Mouse (Mus musculus) CH12.LX (cell line): ENCODE results near the gene Gm42417.

ENCODE experiments used
- BHLHE40 ChIP-seq: IDR thresholded peaks from 2 replicates; pipeline ENCODE4 v1.6.1; 2011; ENCODE audit warnings: mild to moderate bottlenecking, low read depth, low read length, improper control_type of control experiment
- CTCF ChIP-seq, 2 experiments: IDR thresholded peaks in 1 of 2; conservative IDR thresholded peaks in 1 of 2; 2 replicates each; pipeline ENCODE4 v1.5.1; 2011 to 2012; ENCODE audit warnings: low read depth in 2 of 2, low read length in 2 of 2, improper control_type of control experiment in 1 of 2, inconsistent platforms in 1 of 2, mild to moderate bottlenecking in 1 of 2, moderate library complexity in 1 of 2
- JUND ChIP-seq: conservative IDR thresholded peaks from 2 replicates; pipeline ENCODE4 v1.6.1; 2011; ENCODE audit warnings: low read depth, low read length, improper control_type of control experiment
- MAFK ChIP-seq: IDR thresholded peaks from 2 replicates; pipeline ENCODE4 v1.6.1; 2011; ENCODE audit warnings: low read length, improper control_type of control experiment; ENCODE audit not compliant: insufficient replicate concordance
- POLR2A ChIP-seq: IDR thresholded peaks from 2 replicates; pipeline ENCODE4 v1.6.1; 2011; ENCODE audit warnings: low read depth, mild to moderate bottlenecking, improper control_type of control experiment, low read length
- SMC3 ChIP-seq: IDR thresholded peaks from 2 replicates; pipeline ENCODE4 v1.6.1; 2011; ENCODE audit warnings: low read depth, low read length, improper control_type of control experiment
- ZKSCAN1 ChIP-seq: IDR thresholded peaks from 2 replicates; pipeline ENCODE4 v1.6.1; 2012; ENCODE audit warnings: low read depth, inconsistent platforms, low read length, improper control_type of control experiment, borderline replicate concordance

DNA sequence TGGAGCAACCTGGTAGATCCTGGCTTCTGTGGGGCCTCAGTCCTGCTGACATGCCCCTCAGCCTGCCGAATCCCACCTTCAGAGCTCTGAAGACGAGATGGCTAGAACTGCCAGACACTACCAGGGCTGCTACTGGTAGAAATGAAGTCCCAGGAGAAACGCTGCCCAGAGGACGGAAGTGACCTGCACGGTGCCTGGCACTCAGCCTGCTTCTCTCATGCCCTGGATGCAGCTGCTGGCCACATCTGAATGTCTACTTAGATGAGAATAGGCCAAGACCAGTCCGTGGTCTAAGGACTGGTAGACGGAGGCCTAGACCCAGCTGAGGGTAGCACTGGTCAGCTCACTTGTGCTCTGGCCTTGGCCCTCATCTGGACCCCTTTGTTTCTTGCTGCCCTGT lies 8.3 kb downstream of the Gm42417 start:
- no peak for TF ChIP-seq SMC3
- TF ChIP-seq BHLHE40: no peak
- no peak for TF ChIP-seq CTCF (conservative IDR thresholded peaks at IDR 0.05 in 1 of 2, IDR thresholded peaks at IDR 0.05 in 1 of 2; ENCODE audit: low read depth in 2 of 2, low read length in 2 of 2)
- TF ChIP-seq POLR2A: no peak
- no peak for TF ChIP-seq ZKSCAN1
- TF ChIP-seq MAFK: no peak
- TF ChIP-seq JUND: no peak
